Mouse (Mus musculus) hindbrain, embryonic 15.5 days (tissue): ENCODE measurements around the gene B4galt2. TPM values are rescaled to one million over a fixed set of nuclear protein-coding genes. Genes with fewer than 3 reads are reported as not detected.

ENCODE experiments used
- ATAC-seq: fragments of 200-750 bp; cut with Nextera tagmentation; 2 replicates; pipeline ENCODE4 v1.8.0; 2017; ENCODE audit warnings: low read depth, moderate number of reproducible peaks, moderate TSS enrichment; ENCODE audit not compliant: low FRiP score
- H3K27ac ChIP-seq: fragments of 300-500 bp; sonication (generic); replicated peaks from 2 replicates; pipeline ENCODE4 v1.5.1; 2015; ENCODE audit warnings: mild to moderate bottlenecking, inconsistent platforms
- H3K27me3 ChIP-seq: fragments of 300-500 bp; sonication (generic); 2 replicates; pipeline ENCODE4 v1.6.1; 2015; ENCODE audit warnings: control low read depth, inconsistent platforms
- H3K36me3 ChIP-seq: fragments of 300-500 bp; sonication (generic); 2 replicates; pipeline ENCODE4 v1.6.1; 2015; ENCODE audit warnings: control low read depth, inconsistent platforms
- H3K4me1 ChIP-seq: fragments of 300-500 bp; sonication (generic); replicated peaks from 2 replicates; pipeline ENCODE4 v1.6.1; 2015; ENCODE audit warnings: control low read depth, inconsistent platforms
- H3K4me2 ChIP-seq: fragments of 300-500 bp; sonication (generic); 2 replicates; pipeline ENCODE4 v1.6.1; 2015; ENCODE audit warnings: moderate library complexity, mild to moderate bottlenecking, inconsistent platforms
- H3K4me3 ChIP-seq: fragments of 300-500 bp; sonication (generic); 2 replicates; pipeline ENCODE4 v1.5.1; 2015; ENCODE audit warnings: mild to moderate bottlenecking, inconsistent platforms
- H3K9ac ChIP-seq: fragments of 300-500 bp; sonication (generic); 2 replicates; pipeline ENCODE4 v1.6.1; 2015; ENCODE audit warnings: inconsistent platforms
- H3K9me3 ChIP-seq: fragments of 300-500 bp; sonication (generic); 2 replicates; pipeline ENCODE4 v1.6.1; 2016; ENCODE audit warnings: control low read depth, inconsistent platforms
- WGBS: fragments of 180-500 bp; shearing (Covaris S2); methylation state at CpG from one replicate; pipeline ENCODE4 v1.1.7; 2015; 5-methylcytosine and 5-hydroxymethylcytosine counted together
- polyA plus RNA-seq: library from polyadenylated mRNA; unstranded; fragments of >200 nt; fragmentation: Nextera tagmentation; extraction: Ambion mirVana; gene quantifications from 2 replicates; pipeline ENCODE4 v1.2.1, GENCODE M21; 2015

The B4galt2 gene
- polyA plus RNA-seq: 56.5 and 69.5 TPM in 2 replicates

DNA sequence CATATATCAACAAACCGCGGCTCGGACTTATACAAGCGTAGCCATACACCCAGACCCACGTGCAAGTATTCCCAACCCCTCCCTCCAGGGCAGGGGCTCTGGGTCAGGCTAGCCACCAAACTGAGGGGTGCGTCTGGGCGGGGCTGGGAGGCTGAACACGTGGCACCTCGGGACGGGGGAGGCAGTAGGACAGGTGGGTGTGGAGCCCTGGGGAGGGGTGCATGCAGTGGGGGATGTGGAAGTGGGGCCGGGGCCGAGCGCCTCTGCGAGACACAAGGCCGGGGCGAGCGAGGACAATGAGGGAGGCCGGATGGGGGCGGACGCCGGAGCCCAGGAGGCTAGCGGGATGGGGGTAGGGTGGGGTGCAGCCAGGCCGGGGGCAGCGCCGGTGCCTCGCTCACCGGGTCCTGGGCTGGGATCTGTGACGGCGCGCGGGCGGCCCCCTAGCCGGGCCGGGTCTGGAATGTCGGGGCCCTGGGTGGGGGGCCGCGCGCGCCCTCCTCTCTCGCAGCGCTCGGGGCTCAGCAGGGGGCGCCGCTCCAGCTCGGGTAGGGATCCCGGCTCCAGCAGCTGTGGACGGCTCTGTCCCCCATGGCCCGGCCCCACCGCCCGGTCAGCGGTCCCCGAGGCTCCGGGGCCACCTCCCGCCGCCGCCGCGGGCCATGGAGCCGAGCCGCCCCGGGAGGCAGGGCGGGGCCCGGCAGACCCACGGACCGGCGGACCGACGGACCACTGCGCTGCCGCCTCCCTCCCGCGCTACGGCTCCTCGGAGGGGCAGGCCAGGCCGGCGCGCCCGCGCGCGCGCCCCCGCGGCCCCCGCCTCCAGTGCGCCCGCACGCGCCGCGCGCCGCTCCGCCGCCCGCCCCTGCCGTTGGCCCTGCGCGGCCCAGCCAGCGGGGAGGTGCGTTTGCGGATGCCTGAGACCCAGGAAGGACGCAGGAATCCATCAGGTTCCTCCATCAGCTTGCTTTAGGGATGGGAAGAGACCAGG is at the start of gene B4galt2:
TSS of gene B4galt2 (minus strand) at position 787 of the 991 bp plus-strand sequence.
- Histone ChIP-seq H3K27ac (peak within 1 kb of the TSS; percentile 89), H3K4me3 (peak within 1 kb of the TSS; percentile 81), H3K4me1 (peaks cover 66% of the 10 kb centered on the region), H3K4me2 (peak within 1 kb of the TSS; percentile 94), H3K27me3 (no peaks in the 10 kb centered on the region), H3K9ac (peak within 1 kb of the TSS; percentile 94), H3K9me3 (no peaks in the 10 kb centered on the region), H3K36me3 (peaks cover 18% of the 10 kb centered on the region)
- WGBS: 2% methylated on average over 77 of the region's 103 CpGs
- peak; percentile 47 for ATAC-seq

DNA sequence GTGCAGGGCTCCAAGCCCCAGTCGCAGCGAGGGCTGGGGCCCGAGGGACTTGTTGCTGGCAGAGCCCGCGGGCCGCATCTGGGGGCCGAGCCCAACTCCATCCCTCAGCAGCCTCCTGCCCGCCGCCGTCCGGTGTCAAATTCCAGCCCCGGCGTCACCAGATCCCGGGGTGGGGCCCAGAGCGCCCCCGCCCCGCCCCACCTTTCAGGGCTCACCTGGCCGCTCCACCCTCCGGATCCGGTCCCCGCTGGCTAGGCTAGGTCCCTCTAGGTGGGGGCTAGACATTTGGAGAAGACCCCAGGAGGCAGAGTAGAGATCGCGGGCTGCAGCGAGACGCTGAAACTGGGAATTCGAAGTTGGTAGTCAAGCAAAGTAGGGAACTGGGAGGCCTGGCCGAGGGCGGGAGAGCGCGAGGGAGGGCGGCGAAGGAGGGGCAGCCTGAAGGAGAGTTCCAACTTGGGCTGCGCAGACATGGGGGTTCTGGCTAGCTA is 46.1 kb upstream of the B4galt2 start, which contains the start of gene Artn:
TSS of gene Artn (minus strand) at position 373 of the 491 bp plus-strand sequence.
- no peak for ATAC-seq
- WGBS: 1% methylated on average over 33 of the region's 33 CpGs
- Histone ChIP-seq H3K36me3 (no peaks in the 10 kb centered on the region), H3K4me1 (peaks cover 28% of the 10 kb centered on the region), H3K27ac (no peak within 1 kb of the TSS), H3K9me3 (no peaks in the 10 kb centered on the region), H3K4me2 (peak within 1 kb of the TSS; percentile 55), H3K27me3 (peaks cover 28% of the 10 kb centered on the region), H3K4me3 (peak within 1 kb of the TSS; percentile 26), H3K9ac (0 out of 2 replicates have a peak within 1 kb of the TSS, but pooled peaks have one; percentile 7)

DNA sequence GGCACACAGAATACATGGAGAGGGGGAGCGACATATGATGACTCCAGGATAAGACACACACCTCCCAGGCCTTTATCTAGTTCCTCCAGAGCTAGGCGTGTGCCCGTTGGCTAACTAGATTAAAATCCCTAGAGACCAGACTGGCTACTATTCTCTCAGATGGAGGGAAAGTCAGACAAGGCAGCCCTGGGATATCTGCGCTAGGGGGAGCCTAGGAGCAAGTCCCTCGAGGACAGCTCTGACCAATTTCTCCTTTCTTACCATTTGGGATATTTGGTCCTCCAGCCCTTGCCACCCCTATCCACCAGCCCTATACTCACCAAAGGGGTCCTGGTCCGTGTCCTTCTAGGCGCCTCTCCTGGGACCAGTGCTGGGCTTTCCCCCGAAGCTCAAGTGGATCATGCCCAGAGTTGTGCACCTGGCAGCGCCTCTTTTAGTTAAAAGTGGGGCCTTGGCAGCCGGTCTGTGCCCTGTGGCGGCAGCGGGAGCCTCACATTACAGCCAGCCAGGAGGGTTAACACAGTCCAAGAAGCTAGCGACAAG is 45.5 kb upstream of the B4galt2 start:
- H3K9me3 ChIP-seq: no peaks in the 10 kb centered on the region
- H3K9ac ChIP-seq: no peak overlapping the region
- no peak for ATAC-seq
- peaks cover 28% of the 10 kb centered on the region for H3K4me1 ChIP-seq
- H3K27ac ChIP-seq: no peak overlapping the region
- H3K36me3 ChIP-seq: no peaks in the 10 kb centered on the region
- peaks cover 28% of the 10 kb centered on the region for H3K27me3 ChIP-seq
- no peak overlapping the region for H3K4me3 ChIP-seq
- 2% methylated on average over 13 of the region's 13 CpGs for WGBS
- H3K4me2 ChIP-seq: peak overlapping the region; percentile 55

DNA sequence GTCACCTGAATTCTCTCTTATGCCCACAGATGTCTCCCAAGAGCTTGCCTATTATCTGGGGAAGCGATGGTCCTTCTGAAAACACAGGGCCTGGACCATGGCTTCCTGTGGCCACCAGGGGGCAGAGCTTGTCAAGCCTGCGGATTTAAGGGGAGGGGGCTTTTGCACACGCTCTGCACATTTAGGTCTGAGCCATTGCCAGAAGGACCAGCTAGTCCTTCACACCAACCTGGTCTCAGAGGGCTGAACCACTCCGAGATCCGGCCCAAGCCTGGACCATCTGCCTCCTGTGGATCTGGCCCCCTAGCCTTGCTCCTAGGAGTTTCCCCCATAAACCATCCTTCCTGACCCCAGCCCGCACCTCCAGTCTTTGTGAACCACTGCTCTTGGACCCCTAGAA is 44.9 kb upstream of the B4galt2 start:
- H3K9ac ChIP-seq: no peak overlapping the region
- no peak overlapping the region for H3K27ac ChIP-seq
- H3K36me3 ChIP-seq: no peaks in the 10 kb centered on the region
- peaks cover 28% of the 10 kb centered on the region for H3K27me3 ChIP-seq
- no peak overlapping the region for H3K4me3 ChIP-seq
- WGBS: 13% methylated on average over 6 of the region's 6 CpGs
- H3K9me3 ChIP-seq: no peaks in the 10 kb centered on the region
- ATAC-seq: peak; percentile 32
- H3K4me1 ChIP-seq: peaks cover 28% of the 10 kb centered on the region
- no peak overlapping the region for H3K4me2 ChIP-seq

DNA sequence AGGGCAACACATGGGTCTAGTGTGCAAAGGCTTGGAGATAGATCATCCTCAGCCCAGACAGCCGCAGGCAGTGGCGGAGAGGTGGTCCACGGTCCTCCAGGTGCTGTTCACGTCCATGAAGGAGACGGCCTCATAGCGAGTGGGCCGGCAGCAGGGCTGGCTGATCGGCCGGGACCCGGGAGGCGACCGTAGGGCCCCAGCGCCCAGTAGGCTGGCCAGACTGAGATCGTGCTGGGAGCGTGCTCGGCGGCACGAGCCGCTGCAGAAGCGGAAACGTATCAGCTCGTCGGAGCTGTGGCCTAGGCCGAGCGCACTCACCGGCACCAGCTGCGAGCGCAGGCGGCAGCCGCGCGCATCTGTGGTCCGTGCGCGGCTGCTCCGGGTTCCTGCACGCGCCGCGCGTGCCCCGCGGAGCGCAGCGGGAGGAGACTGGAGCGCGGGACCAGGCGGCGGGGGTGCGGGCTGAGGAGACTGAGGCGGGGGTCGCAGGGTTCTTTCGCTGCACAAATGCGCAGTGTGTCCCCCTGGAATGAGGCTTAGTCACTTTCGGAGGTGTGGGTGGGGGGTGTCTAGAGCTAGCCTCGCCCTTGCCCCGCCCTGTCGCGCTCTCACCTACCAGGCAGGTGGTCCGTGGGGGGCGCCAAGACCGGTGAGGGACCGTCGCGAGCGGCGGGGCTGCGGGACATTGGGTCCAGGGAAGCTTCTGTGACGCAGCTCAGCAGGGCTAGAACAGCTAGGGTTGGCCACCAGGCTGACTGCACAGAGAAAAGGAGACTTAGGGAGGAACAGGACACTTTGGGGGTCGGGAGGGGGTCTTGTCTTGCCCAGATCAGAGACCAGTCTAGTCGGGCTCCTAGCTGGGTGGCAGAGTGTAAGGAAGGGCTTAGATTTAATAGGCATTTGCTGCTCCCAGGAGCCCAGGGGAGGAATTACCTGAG is 43.5 kb upstream of the B4galt2 start:
- ATAC-seq: peak; percentile 83
- Histone ChIP-seq H3K4me3 (peak overlapping the region; percentile 44), H3K36me3 (no peaks in the 10 kb centered on the region), H3K27ac (no peak overlapping the region), H3K4me1 (peaks cover 28% of the 10 kb centered on the region), H3K9ac (peak overlapping the region; percentile 49), H3K9me3 (no peaks in the 10 kb centered on the region), H3K4me2 (peak overlapping the region; percentile 79), H3K27me3 (peaks cover 28% of the 10 kb centered on the region)
- 1% methylated on average over 66 of the region's 71 CpGs for WGBS

DNA sequence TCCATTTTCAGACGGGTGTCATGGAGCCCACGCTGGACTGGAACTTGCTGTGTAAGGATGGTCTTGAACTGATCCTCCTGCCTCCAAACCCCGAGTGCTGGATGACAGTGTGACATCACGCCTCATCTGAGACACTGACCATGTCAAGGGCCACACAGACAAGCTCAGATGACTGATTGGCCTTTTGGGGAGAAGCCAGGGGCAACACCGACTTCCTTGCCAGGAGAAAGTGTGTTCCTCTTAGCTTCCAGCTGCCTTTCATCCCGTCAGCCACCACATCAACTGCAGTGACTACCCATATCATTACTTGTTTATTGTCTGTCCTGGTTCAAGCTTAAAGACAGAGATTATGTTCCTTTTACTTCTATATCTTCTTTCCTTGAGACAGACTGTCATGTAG is 41.6 kb upstream of the B4galt2 start:
- ATAC-seq: no peak
- Histone ChIP-seq H3K27me3 (peaks cover 22% of the 10 kb centered on the region), H3K9me3 (no peaks in the 10 kb centered on the region), H3K4me2 (no peak overlapping the region), H3K4me3 (no peak overlapping the region), H3K36me3 (no peaks in the 10 kb centered on the region), H3K9ac (no peak overlapping the region), H3K27ac (no peak overlapping the region), H3K4me1 (peaks cover 28% of the 10 kb centered on the region)
- WGBS: 62% methylated on average over 4 of the region's 6 CpGs

DNA sequence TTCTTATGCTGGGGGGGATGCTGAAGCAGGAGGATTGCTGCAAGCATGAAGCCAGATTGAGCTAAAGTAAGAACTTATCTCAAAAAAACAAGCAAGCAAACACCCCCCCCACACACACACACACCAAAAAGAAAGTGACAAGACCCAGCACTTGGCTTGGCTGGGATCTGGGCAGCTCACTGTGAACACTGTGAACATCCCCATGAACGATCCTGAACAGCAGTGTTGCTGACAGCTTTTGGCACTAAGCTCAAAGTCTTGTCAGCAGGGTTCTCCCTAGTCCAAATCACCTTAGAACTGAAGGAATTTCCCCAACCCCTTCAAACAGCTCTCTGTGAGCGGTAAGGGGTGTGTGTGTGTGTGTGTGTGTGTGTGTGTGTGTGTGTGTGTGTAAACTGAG is 40.2 kb upstream of the B4galt2 start:
- Histone ChIP-seq H3K9me3 (no peaks in the 10 kb centered on the region), H3K9ac (no peak overlapping the region), H3K4me1 (peaks cover 17% of the 10 kb centered on the region), H3K27me3 (peaks cover 7% of the 10 kb centered on the region), H3K36me3 (no peaks in the 10 kb centered on the region), H3K4me3 (no peak overlapping the region), H3K27ac (no peak overlapping the region), H3K4me2 (no peak overlapping the region)
- WGBS: 62% methylated on average over 2 of the region's 2 CpGs
- ATAC-seq: no peak

DNA sequence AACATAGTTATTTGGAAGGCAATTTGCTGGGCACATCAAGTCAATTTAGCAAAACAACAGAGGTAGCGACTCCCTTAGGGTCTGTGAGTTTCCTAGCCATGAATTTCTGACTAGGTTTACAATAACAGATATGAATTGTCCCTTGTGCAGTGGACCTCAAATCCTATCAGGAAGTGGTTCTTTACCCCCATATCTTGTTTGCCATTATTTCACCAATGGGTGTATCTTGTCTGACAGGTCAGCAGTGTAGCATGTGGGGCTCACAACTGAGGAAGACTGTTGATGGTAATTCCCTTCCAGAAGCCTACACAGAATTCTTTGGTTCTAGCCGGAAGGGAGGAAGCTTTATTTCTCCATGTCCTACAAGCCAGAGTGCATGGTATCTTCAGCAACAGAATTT is 38.1 kb upstream of the B4galt2 start:
- Histone ChIP-seq H3K36me3 (no peaks in the 10 kb centered on the region), H3K27me3 (peaks cover 5% of the 10 kb centered on the region; the same call in 1 of the 2 replicates), H3K9ac (no peak overlapping the region), H3K9me3 (no peaks in the 10 kb centered on the region), H3K4me2 (no peak overlapping the region), H3K27ac (no peak overlapping the region), H3K4me1 (peaks cover 1% of the 10 kb centered on the region; the same call in 1 of the 2 replicates), H3K4me3 (no peak overlapping the region)
- ATAC-seq: no peak
- 89% methylated on average over 2 of the region's 2 CpGs for WGBS

DNA sequence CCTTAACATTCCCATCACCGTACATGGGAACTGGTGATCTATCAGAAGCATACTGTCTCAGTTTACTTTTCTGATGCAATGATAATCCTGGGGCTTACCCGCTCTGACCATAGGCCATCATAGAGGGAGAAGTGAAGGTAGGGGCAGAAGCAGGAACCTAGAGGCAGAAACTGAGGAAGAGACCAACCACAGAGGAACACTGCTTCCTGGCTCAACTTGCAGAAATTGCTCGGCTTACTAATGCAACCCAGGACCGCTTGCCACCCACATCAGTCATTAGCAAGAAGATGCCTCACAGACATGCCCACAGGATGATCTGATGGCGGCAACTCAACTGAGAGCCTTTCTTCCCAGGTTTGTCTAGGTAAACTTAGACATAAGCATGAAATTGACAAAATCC is 35.5 kb upstream of the B4galt2 start:
- Histone ChIP-seq H3K27me3 (no peaks in the 10 kb centered on the region), H3K27ac (no peak overlapping the region), H3K36me3 (no peaks in the 10 kb centered on the region), H3K9me3 (no peaks in the 10 kb centered on the region), H3K4me2 (no peak overlapping the region), H3K4me1 (peaks cover 14% of the 10 kb centered on the region), H3K9ac (no peak overlapping the region), H3K4me3 (no peak overlapping the region)
- ATAC-seq: no peak
- 90% methylated on average over 5 of the region's 5 CpGs for WGBS

DNA sequence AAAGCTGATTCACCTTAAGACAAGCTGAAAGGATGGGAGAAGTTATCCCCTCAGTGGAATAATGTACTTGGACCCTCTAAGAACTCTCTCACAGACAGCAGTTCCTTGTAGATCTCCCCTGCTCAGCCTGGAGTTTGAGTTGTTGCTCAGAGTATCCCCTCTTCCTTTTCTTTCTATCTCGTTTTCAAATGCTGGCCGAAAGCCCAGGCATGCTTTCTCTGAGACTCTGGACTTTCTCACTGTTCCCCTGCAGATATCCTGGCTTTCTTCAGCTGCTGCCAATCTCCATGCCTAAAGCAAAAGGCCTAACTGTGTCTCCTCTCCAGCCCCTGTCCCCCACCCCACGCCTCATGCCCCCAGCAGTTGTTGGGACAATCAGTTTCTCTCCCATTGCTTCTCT is 35.0 kb upstream of the B4galt2 start:
- Histone ChIP-seq H3K4me3 (no peak overlapping the region), H3K27ac (no peak overlapping the region), H3K27me3 (no peaks in the 10 kb centered on the region), H3K9me3 (no peaks in the 10 kb centered on the region), H3K9ac (no peak overlapping the region), H3K4me1 (peaks cover 19% of the 10 kb centered on the region), H3K4me2 (no peak overlapping the region), H3K36me3 (no peaks in the 10 kb centered on the region)
- no peak for ATAC-seq
- WGBS: 69% methylated on average over 3 of the region's 3 CpGs

DNA sequence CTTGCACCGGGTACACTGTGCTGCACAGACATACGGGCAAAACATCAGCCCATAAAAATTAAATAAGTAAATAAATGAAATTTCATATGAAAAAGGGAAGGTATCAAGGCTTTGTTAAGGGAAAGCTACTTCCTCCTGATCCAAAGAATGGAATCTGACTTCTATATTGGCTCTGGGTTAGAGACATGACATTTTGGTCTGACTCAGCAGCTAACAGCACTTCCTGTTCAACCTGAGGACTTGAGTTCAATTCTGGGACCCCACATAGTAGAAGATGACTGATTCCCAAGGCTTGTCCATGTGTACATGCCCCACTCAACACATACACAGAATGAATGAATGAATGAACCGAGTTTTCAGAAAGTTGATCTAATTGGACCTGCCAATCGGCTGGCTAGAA is 34.6 kb upstream of the B4galt2 start:
- Histone ChIP-seq H3K4me3 (no peak overlapping the region), H3K9me3 (no peaks in the 10 kb centered on the region), H3K4me2 (no peak overlapping the region), H3K9ac (no peak overlapping the region), H3K27me3 (no peaks in the 10 kb centered on the region), H3K4me1 (peaks cover 24% of the 10 kb centered on the region), H3K27ac (no peak overlapping the region), H3K36me3 (no peaks in the 10 kb centered on the region)
- ATAC-seq: no peak
- 95% methylated on average over 4 of the region's 4 CpGs for WGBS
